Mouse (Mus musculus) thymus, adult 2 months (tissue): ENCODE data around the gene Tmem131.

Experiments used
- CTCF ChIP-seq: fragments of 200-500 bp; IDR thresholded peaks from 2 replicates; pipeline ENCODE4 v1.5.1; 2012; ENCODE audit warnings: mild to moderate bottlenecking, control low read depth, low read length, moderate library complexity, borderline replicate concordance; ENCODE audit not compliant: control insufficient read depth, poor library complexity, insufficient read depth; ENCODE audit errors: extremely low read depth
- POLR2A ChIP-seq: fragments of 200-500 bp; IDR thresholded peaks from 2 replicates; pipeline ENCODE4 v1.6.1; 2012; ENCODE audit warnings: mild to moderate bottlenecking, low read length, control low read depth, moderate library complexity; ENCODE audit not compliant: control insufficient read depth, poor library complexity, insufficient read depth; ENCODE audit errors: extremely low read depth

- TF ChIP-seq POLR2A (no peak), CTCF (no peak)
These were observed 19.6 kb downstream of the Tmem131 start for GRCm38 (mm10) chr1:36923911-36924310.
